Mouse (Mus musculus) midbrain, embryonic 11.5 days (tissue): Measurements from ENCODE around the gene Csf2. TPM values are rescaled to one million over a fixed set of nuclear protein-coding genes. Genes with fewer than 3 reads are reported as not detected.

Experiments used
- ATAC-seq: fragments of 200-750 bp; cut with Nextera tagmentation; 2 replicates; pipeline ENCODE4 v1.8.0; 2017; ENCODE audit warnings: moderate TSS enrichment, moderate library complexity; ENCODE audit not compliant: low FRiP score
- DNase-seq: peaks from one replicate; pipeline ENCODE4 v3.0.0; 2015; ENCODE audit warnings: low spot score; ENCODE audit errors: missing footprints
- H3K27ac ChIP-seq: fragments of 300-500 bp; sonication (generic); 2 replicates; pipeline ENCODE4 v1.5.1; 2014; ENCODE audit warnings: low read depth, low read length
- H3K27me3 ChIP-seq: fragments of 300-500 bp; sonication (generic); 2 replicates; pipeline ENCODE4 v1.6.1; 2014; ENCODE audit warnings: mild to moderate bottlenecking, low read length, moderate library complexity, mixed read lengths; ENCODE audit not compliant: control insufficient read depth, insufficient read depth
- H3K36me3 ChIP-seq: fragments of 300-500 bp; sonication (generic); 2 replicates; pipeline ENCODE4 v1.6.1; 2014; ENCODE audit warnings: mild to moderate bottlenecking, low read length, moderate library complexity, mixed read lengths; ENCODE audit not compliant: control insufficient read depth, insufficient read depth
- H3K4me1 ChIP-seq: fragments of 300-500 bp; sonication (generic); 2 replicates; pipeline ENCODE4 v1.6.1; 2014; ENCODE audit warnings: low read length; ENCODE audit not compliant: control insufficient read depth, insufficient read depth
- H3K4me2 ChIP-seq: fragments of 300-500 bp; sonication (generic); 2 replicates; pipeline ENCODE4 v1.6.1; 2014; ENCODE audit warnings: mild to moderate bottlenecking, moderate library complexity
- H3K4me3 ChIP-seq: fragments of 300-500 bp; sonication (generic); 2 replicates; pipeline ENCODE4 v1.5.1; 2014; ENCODE audit warnings: low read depth, low read length
- H3K9ac ChIP-seq: fragments of 300-500 bp; sonication (generic); 2 replicates; pipeline ENCODE4 v1.6.1; 2014; ENCODE audit warnings: low read length
- H3K9me3 ChIP-seq: fragments of 300-500 bp; sonication (generic); 2 replicates; pipeline ENCODE4 v1.6.1; 2016; ENCODE audit warnings: low read length; ENCODE audit not compliant: control insufficient read depth
- WGBS: fragments of 180-500 bp; shearing (Covaris S2); extraction: QIAGEN DNeasy Blood & Tissue Kit; methylation state at CpG from one replicate; pipeline ENCODE4 v1.1.7; 2014; 5-methylcytosine and 5-hydroxymethylcytosine counted together
- polyA plus RNA-seq: library from polyadenylated mRNA; unstranded; fragments of >200 nt; fragmentation: Nextera tagmentation; extraction: Ambion mirVana; gene quantifications from 2 replicates; pipeline ENCODE4 v1.2.1, GENCODE M21; 2014

Gene Csf2
- polyA plus RNA-seq, 1 experiment from 2014 or later = not detected

DNA sequence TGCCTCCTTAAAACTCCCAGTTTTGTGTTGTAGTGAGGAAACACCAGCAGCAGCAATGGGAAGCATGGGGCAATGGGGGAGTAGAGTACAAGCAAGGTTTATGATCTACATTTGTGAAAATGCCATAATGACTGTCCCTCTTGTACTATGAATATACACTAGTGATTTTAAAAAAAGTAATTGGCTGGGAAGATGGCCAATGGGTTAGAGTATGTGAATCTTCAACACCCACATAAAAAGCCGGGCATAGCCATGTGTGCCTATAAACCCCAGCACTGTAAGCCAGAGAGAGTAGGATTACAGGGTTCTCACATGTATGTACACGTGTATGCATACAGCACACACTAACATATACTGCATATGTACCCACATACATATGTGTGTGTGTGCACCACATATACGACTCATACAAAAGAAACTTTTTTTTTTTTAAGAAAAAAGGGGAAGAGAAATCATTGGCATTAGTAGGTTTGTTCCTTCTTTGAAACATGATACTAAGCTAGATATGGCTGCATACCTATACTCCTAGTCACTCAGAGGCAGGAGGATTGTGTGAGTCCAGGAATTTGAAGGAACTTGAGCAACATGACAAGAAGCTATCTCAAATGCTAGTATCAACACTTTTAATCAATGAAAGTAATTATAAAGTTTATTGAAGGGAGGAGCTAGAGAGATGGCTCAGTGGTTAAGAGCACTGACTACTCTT is 19.9 kb upstream of the Csf2 start:
- DNase-seq = no peak
- no peaks in the 10 kb centered on the region for H3K27me3 ChIP-seq
- H3K4me2 ChIP-seq = no peak overlapping the region
- H3K27ac ChIP-seq = no peak overlapping the region
- H3K4me1 ChIP-seq = no peaks in the 10 kb centered on the region
- ATAC-seq = no peak
- WGBS = 87% methylated on average over 3 of the region's 3 CpGs
- no peaks in the 10 kb centered on the region for H3K36me3 ChIP-seq
- H3K4me3 ChIP-seq = no peak overlapping the region
- no peak overlapping the region for H3K9ac ChIP-seq
- H3K9me3 ChIP-seq = no peaks in the 10 kb centered on the region

GRCm38 (mm10) chr11:54267177-54267576 is 17.7 kb upstream of the Csf2 start, which contains the start of gene Il3:
Gene Il3, minus strand, starts transcription at chr11:54267277.
- Histone ChIP-seq H3K4me2 (no peak within 1 kb of the TSS), H3K4me3 (no peak within 1 kb of the TSS), H3K9me3 (no peaks in the 10 kb centered on the region), H3K4me1 (no peaks in the 10 kb centered on the region), H3K27ac (no peak within 1 kb of the TSS), H3K36me3 (no peaks in the 10 kb centered on the region), H3K27me3 (no peaks in the 10 kb centered on the region), H3K9ac (no peak within 1 kb of the TSS)
- WGBS = 84% methylated on average over 6 of the region's 6 CpGs
- DNase-seq (no peak), ATAC-seq (no peak)

DNA sequence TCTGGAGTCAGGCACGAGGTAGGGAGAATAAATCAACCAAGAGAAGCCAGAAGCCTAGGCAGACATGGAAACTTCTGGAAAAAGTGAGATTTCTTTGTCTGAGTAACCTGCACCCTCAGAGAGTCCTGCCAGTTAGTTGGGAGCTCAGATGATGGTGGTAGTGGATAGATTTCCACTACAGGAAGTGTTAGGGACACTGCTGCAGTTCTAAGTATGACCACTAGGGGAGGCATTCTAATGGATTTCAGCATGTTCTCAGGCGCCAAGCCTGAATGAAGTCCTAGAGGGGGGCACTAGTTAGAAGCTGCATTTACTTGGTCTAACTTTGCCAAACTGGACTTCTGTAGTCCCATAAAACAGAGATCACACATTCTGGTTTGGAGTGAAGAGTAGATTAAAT is 15.1 kb upstream of the Csf2 start:
- Histone ChIP-seq H3K9me3 (no peaks in the 10 kb centered on the region), H3K4me1 (no peaks in the 10 kb centered on the region), H3K27ac (no peak overlapping the region), H3K4me2 (no peak overlapping the region), H3K9ac (no peak overlapping the region), H3K27me3 (no peaks in the 10 kb centered on the region), H3K36me3 (no peaks in the 10 kb centered on the region), H3K4me3 (no peak overlapping the region)
- DNase-seq (peak; percentile 89), ATAC-seq (no peak)
- 52% methylated on average over 2 of the region's 2 CpGs for WGBS

DNA sequence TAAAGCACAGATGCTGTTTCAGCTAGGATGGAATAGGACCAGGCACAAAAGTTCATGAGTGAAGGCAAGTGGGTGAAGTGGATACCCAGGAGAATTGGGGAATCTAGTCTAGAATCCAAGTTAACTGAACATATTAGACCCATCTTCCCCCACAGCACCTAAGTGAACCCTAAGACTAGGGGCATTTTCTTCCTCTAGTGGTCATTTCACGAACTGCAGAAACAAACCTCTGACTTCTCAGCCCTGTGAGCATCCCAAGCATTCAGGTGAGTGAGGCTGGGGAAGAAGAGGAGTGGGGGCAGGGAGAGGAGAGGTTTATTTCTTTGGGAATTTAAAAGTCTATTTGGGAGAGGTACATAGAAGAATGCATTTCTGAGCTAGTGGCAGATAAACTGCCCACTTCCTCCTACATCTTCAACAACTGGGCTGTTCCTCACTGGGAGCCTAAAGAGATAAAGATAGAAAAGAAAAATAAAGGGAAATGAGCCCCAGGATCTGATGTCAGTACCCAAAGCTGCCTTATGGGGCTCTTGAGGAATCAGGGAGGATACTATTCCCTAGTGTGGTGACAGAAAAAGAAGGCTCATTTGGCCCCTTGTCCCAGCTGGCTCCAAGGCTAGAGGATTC is 14.1 kb upstream of the Csf2 start:
- Histone ChIP-seq H3K4me2 (no peak overlapping the region), H3K9ac (no peak overlapping the region), H3K27ac (no peak overlapping the region), H3K36me3 (no peaks in the 10 kb centered on the region), H3K4me1 (no peaks in the 10 kb centered on the region), H3K4me3 (no peak overlapping the region), H3K27me3 (no peaks in the 10 kb centered on the region), H3K9me3 (no peaks in the 10 kb centered on the region)
- ATAC-seq = no peak
- no peak for DNase-seq
- WGBS = 12% methylated on average over 1 of the region's 1 CpGs

- H3K9ac ChIP-seq = no peak overlapping the region
- H3K36me3 ChIP-seq = no peaks in the 10 kb centered on the region
- 0 out of 2 replicates have a peak, but pooled peaks cover 2% of the 10 kb centered on the region for H3K4me1 ChIP-seq
- 38% methylated on average over 3 of the region's 3 CpGs for WGBS
- H3K4me3 ChIP-seq = no peak overlapping the region
- no peaks in the 10 kb centered on the region for H3K27me3 ChIP-seq
- H3K4me2 ChIP-seq = no peak overlapping the region
- ATAC-seq (peak; percentile 85), DNase-seq (peak; percentile 95)
- H3K9me3 ChIP-seq = no peaks in the 10 kb centered on the region
- H3K27ac ChIP-seq = no peak overlapping the region
Observed at GRCm38 (mm10) chr11:54256624-54257376, 7.3 kb upstream of the Csf2 start.

- DNase-seq = no peak
- Histone ChIP-seq H3K27me3 (no peaks in the 10 kb centered on the region), H3K36me3 (no peaks in the 10 kb centered on the region), H3K4me2 (no peak overlapping the region), H3K27ac (no peak overlapping the region), H3K4me1 (0 out of 2 replicates have a peak, but pooled peaks cover 2% of the 10 kb centered on the region), H3K9ac (no peak overlapping the region), H3K4me3 (no peak overlapping the region), H3K9me3 (no peaks in the 10 kb centered on the region)
- WGBS = 67% methylated on average over 4 of the region's 4 CpGs
- ATAC-seq = no peak
Observed at GRCm38 (mm10) chr11:54254114-54254513, 4.6 kb upstream of the Csf2 start.

GRCm38 (mm10) chr11:54250575-54250974 is 1.1 kb upstream of the Csf2 start:
- Histone ChIP-seq H3K4me3 (no peak overlapping the region), H3K9me3 (no peaks in the 10 kb centered on the region), H3K36me3 (no peaks in the 10 kb centered on the region), H3K27me3 (no peaks in the 10 kb centered on the region), H3K27ac (no peak overlapping the region), H3K4me1 (no peaks in the 10 kb centered on the region), H3K9ac (no peak overlapping the region), H3K4me2 (no peak overlapping the region)
- WGBS = 89% methylated on average over 11 of the region's 11 CpGs
- DNase-seq (no peak), ATAC-seq (no peak)

DNA sequence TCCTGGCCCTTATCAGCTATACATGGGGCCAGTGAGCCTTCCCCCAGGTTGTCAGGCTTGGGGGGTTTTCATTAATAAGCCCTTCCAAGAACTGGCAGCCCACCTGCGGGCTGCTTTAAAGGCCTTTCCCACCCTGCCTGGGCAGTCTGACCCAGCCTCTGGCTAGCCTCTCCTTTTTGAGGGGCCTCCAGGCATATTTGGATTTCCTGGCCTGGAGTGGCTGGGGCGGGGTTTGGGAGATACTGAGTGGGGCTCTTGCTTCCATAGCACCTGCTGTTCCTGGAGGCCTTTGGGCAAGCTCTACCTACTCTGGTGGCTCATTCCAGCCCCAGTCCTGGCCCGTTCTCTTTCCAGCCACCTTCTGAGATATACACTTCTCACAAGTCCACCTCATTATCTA is 281 bp upstream of the Csf2 start:
- Histone ChIP-seq H3K36me3 (no peaks in the 10 kb centered on the region), H3K4me1 (no peaks in the 10 kb centered on the region), H3K4me3 (no peak overlapping the region), H3K27me3 (no peaks in the 10 kb centered on the region), H3K27ac (no peak overlapping the region), H3K4me2 (no peak overlapping the region), H3K9ac (no peak overlapping the region), H3K9me3 (no peaks in the 10 kb centered on the region)
- ATAC-seq (no peak), DNase-seq (no peak)
- 78% methylated on average over 3 of the region's 3 CpGs for WGBS
